Mouse (Mus musculus) hindlimb bud, embryonic 11.5 days (tissue): ENCODE results near the gene Sult6b2.

Experiments
- DNase-seq: peaks from one replicate; pipeline ENCODE4 v3.0.0-alpha.2; 2012; ENCODE audit warnings: low read depth, low spot score; ENCODE audit errors: extremely low spot score

The Sult6b2 gene

DNA sequence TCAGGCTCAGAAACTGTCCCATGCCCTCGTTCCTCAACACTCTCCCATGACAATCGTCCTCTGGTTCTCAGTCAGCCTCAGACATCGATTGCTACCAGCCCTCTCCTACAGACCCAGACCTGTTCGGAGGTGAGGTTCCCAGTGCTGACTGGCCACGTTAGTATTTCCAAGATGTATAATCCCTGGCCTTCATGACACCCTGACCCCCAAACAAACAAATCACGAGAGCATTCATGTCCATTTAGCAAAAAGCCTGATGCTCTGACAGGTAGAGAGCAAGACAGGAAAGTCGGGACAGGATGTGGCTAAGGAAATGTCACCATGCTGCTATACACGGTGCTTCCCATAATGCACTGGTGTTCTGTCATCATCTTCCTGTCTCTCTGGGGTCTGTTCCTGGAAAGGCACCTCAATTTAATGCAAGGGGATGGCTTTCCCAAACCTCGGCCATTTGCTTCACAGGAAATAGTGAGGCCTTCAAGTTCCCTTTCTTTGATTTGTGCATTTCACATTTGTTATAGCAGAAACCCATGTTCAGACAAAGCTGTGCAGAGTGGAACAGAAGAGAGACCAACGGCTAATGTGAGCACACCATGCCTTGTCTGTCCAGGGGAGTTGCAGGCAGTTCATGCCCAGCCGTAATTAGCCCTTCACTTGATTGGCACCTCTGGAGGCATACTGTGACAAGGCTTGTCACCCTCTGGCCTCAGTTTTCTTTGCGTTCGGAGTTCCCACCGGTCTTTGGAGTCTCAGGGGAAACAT, 24.3 kb downstream of the Sult6b2 start:
- no peak for DNase-seq

DNA sequence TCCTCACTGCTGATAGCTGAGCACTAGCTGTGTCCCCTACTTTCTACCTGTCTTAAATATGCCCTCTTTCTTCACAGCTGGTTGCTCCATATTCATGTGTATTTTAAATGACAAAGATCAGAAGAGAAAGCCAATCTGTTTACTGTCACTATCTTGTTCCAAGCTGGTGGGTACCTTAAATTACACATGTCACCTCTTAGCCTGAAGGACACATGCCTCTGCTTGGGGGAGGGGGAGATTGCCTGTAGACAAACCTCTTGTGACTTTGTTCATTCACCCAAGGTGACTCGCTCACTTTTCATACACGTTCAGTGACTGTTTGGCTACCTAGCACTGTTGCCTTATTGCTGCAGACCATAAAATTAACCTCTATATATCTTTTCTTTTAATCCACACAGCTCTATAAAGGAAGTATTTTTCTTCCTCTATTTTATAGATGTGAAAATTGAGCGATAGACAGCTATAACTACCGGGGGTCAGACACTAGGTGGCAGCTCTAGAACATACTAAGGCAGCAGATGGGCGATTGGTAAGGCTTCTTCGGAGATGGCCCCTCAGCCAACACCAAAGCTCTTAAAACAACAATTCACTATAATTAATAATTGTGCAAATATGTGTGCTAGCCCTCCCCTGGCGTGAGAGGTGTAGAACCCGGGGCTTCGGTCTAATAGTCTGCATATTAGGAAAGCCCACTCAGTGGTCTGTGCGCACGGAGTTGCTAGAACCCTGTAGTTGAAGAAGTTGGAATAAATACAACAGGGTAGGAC, 25.1 kb downstream of the Sult6b2 start:
- no peak for DNase-seq

DNA sequence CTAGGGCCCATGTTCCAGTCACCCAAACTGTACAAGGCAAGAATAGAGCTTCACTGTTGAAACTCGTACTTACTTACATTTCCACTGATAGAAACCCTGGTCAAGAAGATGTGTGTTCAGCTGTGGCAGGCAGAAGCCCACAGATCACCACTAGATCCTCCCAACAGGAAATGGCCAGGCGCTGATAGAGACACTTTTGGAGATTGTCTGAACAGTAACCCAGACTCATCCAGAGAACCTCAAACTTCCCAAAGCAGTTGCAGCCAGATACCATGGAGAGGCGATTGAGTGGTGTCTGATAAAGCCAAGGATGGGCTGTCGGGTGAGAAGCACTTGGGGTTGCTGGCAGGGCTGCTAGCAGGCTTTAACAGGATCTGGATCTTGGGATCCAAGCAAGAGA, 27.4 kb downstream of the Sult6b2 start:
- no peak for DNase-seq

- no peak for DNase-seq
Observed at GRCm38 (mm10) chr6:142773566-142773965, 30.7 kb downstream of the Sult6b2 start.

DNA sequence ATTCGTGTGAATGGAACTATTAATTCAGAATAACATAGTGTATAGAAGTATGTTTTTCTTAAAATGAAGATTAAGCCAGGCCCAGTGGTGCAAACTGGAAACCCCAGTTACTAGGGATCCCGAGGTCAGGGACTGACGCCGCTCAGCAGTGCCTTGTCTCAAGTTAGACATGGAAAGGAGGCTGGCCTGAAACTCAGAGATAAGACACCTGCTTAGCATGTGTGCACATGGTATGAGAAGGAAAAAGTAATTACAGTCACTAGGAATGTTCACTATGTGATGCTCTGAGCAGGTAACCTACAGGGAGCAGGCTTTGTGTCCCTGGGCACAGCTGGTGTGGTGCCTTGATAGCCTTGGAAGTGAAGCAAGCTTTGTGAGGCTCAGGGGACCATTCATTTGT, 32.7 kb downstream of the Sult6b2 start:
- DNase-seq, result no peak

GRCm38 (mm10) chr6:142769896-142770295, 34.4 kb downstream of the Sult6b2 start:
- DNase-seq, result no peak

GRCm38 (mm10) chr6:142767305-142767704, 37.0 kb downstream of the Sult6b2 start:
- DNase-seq, result no peak

GRCm38 (mm10) chr6:142764933-142765332, 39.4 kb downstream of the Sult6b2 start:
- DNase-seq, result no peak

DNA sequence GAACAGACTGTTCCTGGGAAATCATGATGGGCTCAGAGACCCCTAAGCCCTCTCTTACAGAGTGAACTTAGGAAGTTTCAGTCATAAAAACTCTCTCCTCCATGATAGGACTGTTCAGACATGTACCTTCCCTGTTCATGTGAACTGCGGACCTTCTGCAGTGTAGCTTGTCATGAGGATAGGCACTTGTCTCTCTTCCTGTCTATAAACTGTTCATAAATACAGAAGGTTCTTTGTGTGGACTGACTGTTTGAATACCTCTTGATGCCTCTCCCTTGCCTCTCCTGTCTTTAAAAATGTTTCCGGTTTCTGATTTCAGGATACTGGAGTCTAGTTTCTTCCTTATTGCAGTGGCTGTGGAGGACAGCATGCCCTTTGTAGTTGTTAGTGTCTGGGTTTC, 44.7 kb downstream of the Sult6b2 start:
- DNase-seq, result no peak

DNA sequence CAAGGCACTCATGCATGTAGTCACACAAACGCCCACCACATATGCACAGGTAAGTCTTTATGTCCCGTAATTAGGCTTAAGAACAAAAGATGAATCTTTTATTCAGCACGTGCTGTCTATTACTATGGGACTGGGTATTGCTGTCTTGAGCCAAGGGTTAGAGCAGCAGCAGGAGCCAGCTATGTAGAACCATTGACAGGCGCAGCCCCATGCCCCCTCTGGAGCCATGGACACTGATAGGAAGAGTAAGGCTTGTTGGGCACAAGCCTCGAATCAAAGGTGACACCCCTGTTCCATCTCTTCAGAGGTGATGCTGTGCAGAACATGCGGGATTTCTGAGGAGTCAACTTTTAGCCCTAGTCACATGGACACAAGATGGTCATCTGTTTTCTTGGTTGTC, 45.7 kb downstream of the Sult6b2 start:
- no peak for DNase-seq

DNA sequence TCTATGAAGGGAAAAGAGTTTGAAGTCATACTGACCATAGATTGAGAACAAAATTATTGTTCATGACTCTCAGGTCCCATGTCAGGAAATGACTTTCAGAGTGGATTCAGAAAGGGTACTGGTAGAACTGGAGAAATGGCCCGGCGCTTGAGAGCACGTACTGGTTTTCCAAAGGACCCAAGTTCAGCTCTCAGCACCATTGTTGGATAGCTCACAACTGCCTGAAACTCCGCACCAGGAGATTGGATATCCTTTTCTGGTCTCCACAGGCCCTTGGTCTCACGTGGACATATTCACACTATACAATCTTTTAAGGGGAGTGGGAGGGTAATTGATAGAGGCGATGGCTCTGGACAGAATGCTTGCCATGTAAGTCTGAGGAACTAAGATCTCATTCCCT, 46.3 kb downstream of the Sult6b2 start:
- no peak for DNase-seq

GRCm38 (mm10) chr6:142757334-142757965, 46.9 kb downstream of the Sult6b2 start:
- DNase-seq, result no peak

- no peak for DNase-seq
Observed at GRCm38 (mm10) chr6:142756507-142757333, 47.6 kb downstream of the Sult6b2 start, which contains the start of gene Cmas. Gene Cmas, plus strand, starts transcription at chr6:142756686.

GRCm38 (mm10) chr6:142752331-142753246, 51.7 kb downstream of the Sult6b2 start:
- no peak for DNase-seq

GRCm38 (mm10) chr6:142751365-142751764, 52.9 kb downstream of the Sult6b2 start:
- no peak for DNase-seq

DNA sequence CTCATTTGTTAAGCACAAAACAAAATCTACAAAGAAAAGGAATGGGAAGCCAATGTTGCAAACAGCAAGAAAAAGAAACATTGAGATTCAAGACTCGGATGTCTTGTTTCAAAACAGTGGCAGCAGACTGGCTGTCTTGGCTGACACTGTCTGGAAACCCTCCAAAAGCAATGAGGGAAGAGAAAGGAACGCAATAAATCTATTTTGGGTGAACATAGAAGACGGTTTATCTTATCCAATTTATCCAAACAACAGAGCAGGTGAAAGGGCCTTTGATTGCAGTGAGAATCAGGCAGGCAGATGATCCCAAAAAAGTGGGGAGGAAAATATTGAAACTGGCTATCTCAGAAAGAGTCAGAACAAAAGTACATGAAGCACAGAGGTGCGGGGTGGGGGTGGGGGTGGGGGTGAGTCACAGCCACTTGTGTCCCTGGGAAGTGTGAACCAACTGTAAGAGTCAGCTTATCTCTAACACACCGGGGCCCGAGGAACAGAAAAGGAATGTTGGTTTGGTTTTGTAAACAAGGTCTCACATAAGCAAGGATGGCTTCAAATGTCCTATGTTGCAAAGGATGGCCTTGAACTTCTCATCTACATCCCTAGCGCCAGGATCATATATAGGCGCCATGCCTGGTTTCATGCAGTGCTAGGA, 56.1 kb downstream of the Sult6b2 start:
- no peak for DNase-seq

DNA sequence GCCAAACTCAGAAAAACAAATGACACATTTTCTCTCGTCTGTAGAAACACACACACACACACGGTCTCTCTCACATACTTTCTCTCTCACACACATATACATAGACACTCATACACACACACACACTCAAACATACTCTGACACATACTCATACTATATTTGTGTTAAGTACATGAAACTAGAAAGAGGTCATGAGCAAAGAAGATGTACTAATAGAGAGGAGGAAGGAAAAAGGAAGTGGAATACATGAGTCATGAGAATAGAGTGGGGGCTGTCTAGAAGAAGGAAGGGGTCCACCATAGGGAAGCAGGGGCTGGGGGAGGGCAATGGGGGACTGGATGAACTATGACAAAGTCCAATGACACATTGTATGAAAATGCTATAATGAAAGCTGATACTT, 57.1 kb downstream of the Sult6b2 start:
- DNase-seq, result no peak

DNA sequence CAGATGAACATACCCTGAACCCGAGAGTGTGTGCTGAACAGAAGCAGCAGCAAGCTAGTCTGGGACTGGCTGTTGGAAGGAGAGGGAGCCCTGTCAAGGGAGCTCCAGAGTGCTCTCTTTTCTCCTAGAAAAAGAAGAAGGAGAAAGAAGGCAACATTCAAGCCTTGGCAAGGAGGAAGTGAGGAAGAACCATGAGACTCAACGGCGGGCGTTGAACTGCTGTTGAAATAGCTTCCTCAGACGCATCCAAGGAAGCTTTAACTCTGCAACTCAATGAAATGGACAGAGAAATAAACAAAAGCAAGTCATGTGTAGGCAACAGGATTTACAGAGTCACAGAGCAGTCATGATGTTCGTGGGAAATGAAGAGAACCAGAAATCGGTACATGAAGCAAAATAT, 57.5 kb downstream of the Sult6b2 start:
- no peak for DNase-seq

- DNase-seq, result no peak
Observed at GRCm38 (mm10) chr6:142745484-142745883, 58.8 kb downstream of the Sult6b2 start.
